Mouse (Mus musculus): ENCODE data around the gene Mov10. TPM values are rescaled to one million over a fixed set of nuclear protein-coding genes. Genes with fewer than 3 reads are reported as not detected.
"Not testable (repeated sequence)": the region's sequence is repeated elsewhere in the genome, so short reads cannot be mapped to it uniquely, and the experiment has no call there.

Mov10 gene
- polyA plus RNA-seq (2015; fragmentation: Nextera tagmentation; extraction: Ambion mirVana): 129 and 133 TPM in 2 replicates

DNA sequence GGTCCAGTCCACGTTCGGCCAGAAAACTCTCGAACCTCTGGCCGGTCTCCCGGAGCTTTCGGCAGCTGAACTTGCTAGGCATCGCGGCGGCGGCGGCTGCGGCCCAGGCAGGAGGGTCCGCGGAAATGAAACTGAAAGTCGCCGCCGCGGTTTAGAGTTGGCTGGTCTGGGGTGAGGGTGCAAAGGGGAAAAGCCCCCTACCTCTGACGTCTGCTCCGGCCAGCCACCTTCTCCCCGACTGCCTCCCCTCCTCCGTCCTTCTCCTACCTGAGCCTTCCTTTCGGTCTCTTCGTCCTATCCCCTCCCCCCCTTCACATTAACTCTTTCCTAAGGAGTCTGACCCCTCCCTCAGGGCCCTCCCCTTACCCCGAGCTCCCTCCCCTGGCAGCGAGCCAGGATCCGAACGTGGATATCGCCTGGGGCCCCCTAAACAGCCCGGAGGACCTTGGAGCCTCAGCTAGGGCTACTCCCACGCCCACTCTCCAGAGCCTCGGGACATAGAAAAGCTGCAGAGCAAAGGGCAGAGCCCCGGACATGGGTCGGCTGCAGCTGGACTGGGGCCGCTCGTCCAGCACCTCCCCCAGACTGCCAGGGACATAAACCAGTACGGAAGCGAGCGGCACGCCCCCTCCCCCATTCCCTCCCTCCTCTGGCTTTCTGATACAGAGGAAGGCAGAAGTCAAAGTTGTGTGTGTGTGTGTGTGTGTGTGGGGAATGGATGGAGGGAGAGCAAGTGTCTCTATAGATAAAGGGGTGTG is at the start of gene Mov10:
Mov10 (minus strand) TSS at position 573 of the 758 bp plus-strand sequence.
- Histone ChIP-seq H3K4me2 (replicated peaks) (peak within 1 kb of the TSS; percentile 69), H3K27ac (peak within 1 kb of the TSS; percentile 97)
- under 1% methylated on average over 40 of the region's 40 CpGs for WGBS

DNA sequence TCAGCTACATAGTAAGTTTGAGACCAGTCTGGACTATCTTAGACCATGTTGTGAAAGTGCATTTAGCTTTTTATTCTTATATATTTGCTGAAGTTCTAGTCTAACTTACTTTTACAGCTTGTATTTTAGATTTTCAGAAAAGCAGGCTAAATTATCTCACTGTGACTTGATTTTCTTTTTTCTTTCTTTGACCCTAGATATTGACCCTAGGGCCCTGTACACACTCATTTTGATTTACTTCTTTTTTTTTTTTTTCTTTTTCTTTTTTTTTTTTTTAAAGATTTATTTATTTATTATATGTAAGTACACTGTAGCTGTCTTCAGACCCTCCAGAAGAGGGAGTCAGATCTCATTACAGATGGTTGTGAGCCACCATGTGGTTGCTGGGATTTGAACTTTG is 48.3 kb upstream of the Mov10 start:
- not testable (repeated sequence) for H3K9me3 ChIP-seq; ATAC-seq; H3K4me1 ChIP-seq (replicated peaks); H3K27me3 ChIP-seq (replicated peaks); H3K9ac ChIP-seq; H3K36me3 ChIP-seq; H3K4me3 ChIP-seq (replicated peaks); H3K27ac ChIP-seq
- H3K4me2 ChIP-seq (replicated peaks): peak overlapping the region; percentile 68

More for the DNA sequence above, at the start of gene Mov10:
- Histone ChIP-seq H3K4me3 (replicated peaks) (peak within 1 kb of the TSS; percentile 90), H3K36me3 (peaks cover 6% of the 10 kb centered on the region; the same call in 1 of the 2 replicates), H3K27me3 (replicated peaks) (no peaks in the 10 kb centered on the region), H3K9me3 (no peaks in the 10 kb centered on the region), H3K4me1 (replicated peaks) (peaks cover 21% of the 10 kb centered on the region), H3K9ac (peak within 1 kb of the TSS; percentile 92)
- ATAC-seq: peak; percentile 92

DNA sequence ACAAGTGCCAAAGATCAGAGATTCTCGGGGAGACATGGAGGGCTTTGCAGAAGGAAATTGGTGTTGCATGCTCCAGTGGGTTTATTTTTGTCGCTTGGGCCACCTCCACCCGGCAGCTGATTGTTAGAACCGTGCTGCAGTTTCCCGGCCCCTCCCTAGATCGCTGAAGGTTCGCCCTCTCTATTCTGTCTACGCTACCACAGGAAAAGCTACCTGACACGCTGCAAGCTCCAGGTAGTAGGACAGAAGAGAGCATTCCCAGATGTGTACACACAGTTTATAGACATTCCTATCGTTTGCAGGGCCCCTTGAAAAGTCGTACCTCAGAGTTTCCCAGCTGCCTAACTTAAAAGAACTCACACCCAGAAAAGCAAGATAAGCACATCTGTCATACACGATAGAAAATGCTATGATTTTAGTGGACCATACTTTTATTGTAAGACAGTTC is 47.0 kb upstream of the Mov10 start:
- Histone ChIP-seq H3K4me2 (replicated peaks) (peak overlapping the region; percentile 68), H3K27me3 (replicated peaks) (no peaks in the 10 kb centered on the region), H3K36me3 (no peaks in the 10 kb centered on the region), H3K4me3 (replicated peaks) (peak overlapping the region; percentile 79), H3K9ac (peak overlapping the region; percentile 90), H3K27ac (peak overlapping the region; percentile 97), H3K4me1 (replicated peaks) (peaks cover 12% of the 10 kb centered on the region; the same call in 1 of the 2 replicates), H3K9me3 (no peaks in the 10 kb centered on the region)
- WGBS: 2% methylated on average over 12 of the region's 12 CpGs
- ATAC-seq: peak; percentile 49

DNA sequence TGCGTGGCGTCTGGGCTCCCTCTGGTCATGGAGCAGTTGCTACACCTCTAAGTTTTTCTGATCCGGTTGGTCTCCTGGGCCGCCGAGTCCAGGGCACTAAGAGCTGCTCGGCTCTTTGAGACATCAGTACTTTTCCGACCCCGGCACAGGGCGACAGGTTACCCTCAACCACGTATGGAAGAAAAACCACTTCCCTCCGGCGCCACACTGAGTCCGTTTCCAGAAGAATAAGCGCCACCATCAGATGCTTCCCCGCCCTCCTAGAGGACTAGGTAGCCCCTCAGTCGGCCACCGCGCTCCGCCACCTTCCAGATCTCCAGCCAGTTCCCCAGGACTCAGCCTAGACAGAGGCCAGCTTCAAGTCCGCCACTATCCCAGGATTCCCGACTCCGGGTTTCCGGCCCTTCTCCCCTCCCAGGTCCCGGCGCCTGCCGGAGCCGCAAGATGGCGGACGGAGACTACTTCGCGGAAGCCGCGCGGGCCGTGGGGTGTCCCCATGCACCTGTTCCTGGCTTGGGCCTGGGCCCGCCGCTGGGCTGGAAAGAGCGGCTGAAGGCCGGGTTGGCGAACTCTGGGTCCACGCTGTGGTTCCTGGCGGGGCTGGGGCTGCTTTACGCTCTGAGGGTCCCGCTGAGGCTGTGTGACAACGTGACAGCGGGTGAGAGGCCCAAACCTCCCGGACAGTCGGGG is 46.4 kb upstream of the Mov10 start:
- H3K4me3 ChIP-seq (replicated peaks): peak overlapping the region; percentile 79
- no peaks in the 10 kb centered on the region for H3K36me3 ChIP-seq
- H3K27ac ChIP-seq: peak overlapping the region; percentile 97
- peaks cover 12% of the 10 kb centered on the region; the same call in 1 of the 2 replicates for H3K4me1 ChIP-seq (replicated peaks)
- peak overlapping the region; percentile 90 for H3K9ac ChIP-seq
- peak; percentile 91 for ATAC-seq
- peak overlapping the region; percentile 68 for H3K4me2 ChIP-seq (replicated peaks)
- no peaks in the 10 kb centered on the region for H3K27me3 ChIP-seq (replicated peaks)
- WGBS: under 1% methylated on average over 48 of the region's 48 CpGs
- no peaks in the 10 kb centered on the region for H3K9me3 ChIP-seq

DNA sequence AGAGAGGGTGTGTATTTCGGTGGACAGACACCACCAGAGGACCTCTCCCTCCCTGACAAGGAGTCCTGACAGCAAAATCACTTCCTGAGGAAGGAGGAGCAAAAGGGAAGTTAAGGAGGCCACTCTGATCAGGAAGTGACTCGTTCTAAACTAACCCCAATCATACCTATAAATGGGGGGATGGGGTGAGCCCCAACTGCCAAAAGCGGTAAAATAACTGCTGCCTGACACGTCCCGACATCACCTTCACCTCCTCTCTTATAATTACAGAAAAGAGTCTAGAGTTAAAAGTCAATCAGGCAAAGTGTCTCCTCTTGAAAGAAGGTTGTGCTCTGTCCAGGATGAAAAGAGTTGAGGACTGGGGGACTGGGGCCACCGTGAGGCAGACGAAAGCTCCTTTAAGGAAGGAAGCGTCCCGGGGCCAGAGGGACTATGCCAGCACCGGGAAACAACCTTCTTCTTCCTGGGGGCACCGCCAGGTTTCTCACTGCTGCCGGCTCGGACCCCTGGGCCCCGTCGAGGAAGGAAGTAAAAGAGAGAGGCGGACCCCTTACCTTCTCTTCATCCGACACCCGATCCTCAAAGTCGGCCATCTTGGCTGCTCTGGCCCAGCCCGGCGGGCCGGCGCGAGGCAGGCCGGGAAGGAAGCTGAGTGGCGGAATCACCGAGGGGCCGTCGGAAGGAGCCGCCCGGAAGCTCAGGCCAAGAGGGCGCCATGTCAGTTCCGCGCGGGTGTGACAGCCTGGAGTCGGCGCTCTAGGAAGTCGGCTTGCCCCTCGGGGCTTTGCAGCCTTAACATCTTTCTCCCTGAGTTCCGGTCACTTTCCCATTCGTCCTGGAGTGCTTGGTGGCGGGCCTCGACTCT is 45.7 kb upstream of the Mov10 start, which contains the start of the genes St7l and Capza1:
St7l (plus strand) TSS at position 220 of the 865 bp plus-strand sequence.
Capza1 (minus strand) TSS at position 720 of the 865 bp plus-strand sequence.
- no peaks in the 10 kb centered on the region for H3K27me3 ChIP-seq (replicated peaks)
- ATAC-seq: peak; percentile 97

DNA sequence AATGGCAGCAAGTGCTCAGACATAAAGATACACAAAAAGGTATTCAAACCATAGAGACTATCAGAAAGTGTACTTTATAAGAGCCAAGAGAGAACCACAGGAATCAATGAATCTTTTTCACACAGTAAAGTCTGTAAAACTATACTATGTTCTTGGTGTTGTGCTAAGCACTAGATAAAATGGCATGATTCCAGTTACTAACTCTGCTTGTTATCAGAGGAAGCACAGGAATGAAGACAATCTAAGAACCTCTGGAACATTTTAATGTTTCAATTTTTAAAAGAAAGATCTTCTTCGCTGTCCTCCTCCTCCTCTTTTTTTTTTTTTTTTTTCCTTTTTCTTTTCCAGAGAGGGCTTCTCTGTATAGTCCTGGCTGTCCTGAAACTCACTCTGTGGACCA is 40.2 kb upstream of the Mov10 start:
- Histone ChIP-seq H3K4me1 (replicated peaks) (0 out of 2 replicates have a peak, but pooled peaks cover 5% of the 10 kb centered on the region), H3K4me2 (replicated peaks) (no peak overlapping the region), H3K36me3 (peaks cover 4% of the 10 kb centered on the region; the same call in 1 of the 2 replicates), H3K9me3 (no peaks in the 10 kb centered on the region), H3K27me3 (replicated peaks) (no peaks in the 10 kb centered on the region), H3K4me3 (replicated peaks) (no peak overlapping the region), H3K27ac (no peak overlapping the region), H3K9ac (no peak overlapping the region)
- ATAC-seq: no peak
- 88% methylated on average over 1 of the region's 1 CpGs for WGBS

More for the DNA sequence above, 45.7 kb upstream of the Mov10 start, which contains the start of the genes St7l and Capza1:
- H3K4me3 ChIP-seq (replicated peaks): peak within 1 kb of the TSS; percentile 79
- H3K36me3 ChIP-seq: no peaks in the 10 kb centered on the region
- H3K4me2 ChIP-seq (replicated peaks): peak within 1 kb of the TSS; percentile 68
- H3K27ac ChIP-seq: peak within 1 kb of the TSS; percentile 97
- under 1% methylated on average over 43 of the region's 43 CpGs for WGBS
- H3K9me3 ChIP-seq: no peaks in the 10 kb centered on the region
- peak within 1 kb of the TSS; percentile 90 for H3K9ac ChIP-seq
- H3K4me1 ChIP-seq (replicated peaks): peaks cover 12% of the 10 kb centered on the region; the same call in 1 of the 2 replicates

DNA sequence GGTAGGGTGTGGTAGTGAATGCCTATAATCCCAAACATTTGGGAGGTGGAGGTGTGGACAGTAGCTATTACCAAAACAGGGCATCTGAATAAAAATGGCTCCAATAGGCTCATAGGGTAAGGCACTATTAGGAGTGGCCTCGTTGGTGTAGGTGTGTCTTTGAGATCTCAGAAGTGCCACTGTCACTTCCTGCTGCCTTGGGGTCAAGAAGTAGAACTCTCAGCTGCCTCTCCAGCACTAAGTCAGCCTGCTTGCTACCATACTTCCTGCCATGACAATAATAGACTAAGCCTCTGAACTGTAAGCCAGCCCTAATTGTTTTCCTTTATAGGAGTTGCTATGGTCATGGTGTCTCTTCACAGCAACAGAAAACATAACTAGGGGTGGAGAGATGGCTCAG is 37.7 kb upstream of the Mov10 start:
- no peak for ATAC-seq
- H3K27ac ChIP-seq: no peak overlapping the region
- 57% methylated on average over 1 of the region's 1 CpGs for WGBS
- no peak overlapping the region for H3K9ac ChIP-seq
- H3K4me3 ChIP-seq (replicated peaks): no peak overlapping the region
- peaks cover 4% of the 10 kb centered on the region; the same call in 1 of the 2 replicates for H3K36me3 ChIP-seq
- no peaks in the 10 kb centered on the region for H3K27me3 ChIP-seq (replicated peaks)
- no peak overlapping the region for H3K4me2 ChIP-seq (replicated peaks)
- H3K9me3 ChIP-seq: no peaks in the 10 kb centered on the region
- 0 out of 2 replicates have a peak, but pooled peaks cover 2% of the 10 kb centered on the region for H3K4me1 ChIP-seq (replicated peaks)

DNA sequence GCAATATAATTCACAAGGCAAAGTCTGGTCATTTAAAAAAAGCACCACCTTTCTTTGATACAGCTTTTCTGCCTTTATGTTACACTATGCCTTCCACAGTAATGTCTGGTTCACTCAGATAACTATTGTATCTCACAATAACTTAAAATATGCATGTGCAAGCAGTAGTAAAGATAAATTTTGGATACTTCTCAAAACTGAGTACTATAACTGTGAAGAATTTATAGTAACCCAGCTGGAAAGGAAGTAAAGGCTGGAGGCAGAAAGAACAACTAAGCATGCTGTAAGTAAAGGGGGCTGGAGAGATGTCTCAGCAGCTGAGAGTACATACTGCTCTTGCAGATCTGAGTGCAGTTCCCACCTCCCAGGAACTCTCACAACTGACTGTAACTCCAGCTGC is 36.5 kb upstream of the Mov10 start:
- H3K27me3 ChIP-seq (replicated peaks): no peaks in the 10 kb centered on the region
- no peak overlapping the region for H3K9ac ChIP-seq
- H3K4me3 ChIP-seq (replicated peaks): no peak overlapping the region
- H3K36me3 ChIP-seq: peaks cover 4% of the 10 kb centered on the region; the same call in 1 of the 2 replicates
- no peak overlapping the region for H3K4me2 ChIP-seq (replicated peaks)
- no peaks in the 10 kb centered on the region for H3K4me1 ChIP-seq (replicated peaks)
- ATAC-seq: no peak
- no peak overlapping the region for H3K27ac ChIP-seq
- H3K9me3 ChIP-seq: no peaks in the 10 kb centered on the region

DNA sequence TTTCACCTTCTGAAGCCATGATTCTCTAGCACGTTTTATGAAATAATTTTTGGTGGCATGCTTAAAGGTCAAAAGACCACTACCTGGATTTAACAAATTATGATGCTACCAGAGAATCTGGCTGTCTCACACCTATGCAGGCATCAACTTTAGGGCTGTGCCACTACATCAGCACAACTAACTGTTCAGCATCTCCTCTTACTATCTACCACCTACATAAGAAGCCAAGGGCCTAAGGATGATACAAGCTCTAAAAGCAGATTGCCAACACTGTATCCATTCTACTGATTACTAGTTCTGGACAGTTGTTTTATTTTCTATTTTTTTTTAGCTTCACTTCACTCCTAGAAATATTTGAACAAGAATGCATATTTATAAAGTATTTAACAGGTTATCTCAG is 36.1 kb upstream of the Mov10 start:
- H3K9me3 ChIP-seq: no peaks in the 10 kb centered on the region
- no peak overlapping the region for H3K4me2 ChIP-seq (replicated peaks)
- 92% methylated on average over 1 of the region's 1 CpGs for WGBS
- H3K36me3 ChIP-seq: peaks cover 4% of the 10 kb centered on the region; the same call in 1 of the 2 replicates
- no peaks in the 10 kb centered on the region for H3K27me3 ChIP-seq (replicated peaks)
- H3K4me3 ChIP-seq (replicated peaks): no peak overlapping the region
- ATAC-seq: no peak
- no peak overlapping the region for H3K27ac ChIP-seq
- H3K4me1 ChIP-seq (replicated peaks): no peaks in the 10 kb centered on the region
- H3K9ac ChIP-seq: no peak overlapping the region

DNA sequence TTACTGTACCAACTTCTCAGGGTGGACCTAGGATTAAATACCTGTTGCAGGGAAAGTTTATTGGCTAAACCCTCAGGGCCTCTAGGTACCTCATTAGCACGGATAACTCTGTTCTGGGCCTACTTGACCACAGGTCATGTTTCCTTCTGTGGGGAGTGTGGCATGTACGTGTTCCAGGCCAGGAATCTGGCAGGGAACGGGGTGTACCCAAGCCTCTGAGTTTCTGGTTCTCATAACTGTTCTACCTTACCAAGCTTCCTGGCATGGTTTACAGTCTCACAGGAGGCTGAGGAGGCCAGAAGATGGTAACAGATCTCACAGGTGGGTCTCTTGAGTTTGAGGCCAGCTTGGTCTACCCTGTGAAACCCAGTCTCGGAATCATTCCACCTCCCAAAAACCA is 28.2 kb upstream of the Mov10 start:
- Histone ChIP-seq H3K27me3 (replicated peaks) (no peaks in the 10 kb centered on the region), H3K27ac (no peak overlapping the region), H3K4me2 (replicated peaks) (no peak overlapping the region), H3K4me1 (replicated peaks) (no peaks in the 10 kb centered on the region), H3K9ac (no peak overlapping the region), H3K4me3 (replicated peaks) (no peak overlapping the region), H3K36me3 (0 out of 2 replicates have a peak, but pooled peaks cover 5% of the 10 kb centered on the region), H3K9me3 (no peaks in the 10 kb centered on the region)
- 89% methylated on average over 4 of the region's 4 CpGs for WGBS
- ATAC-seq: no peak

DNA sequence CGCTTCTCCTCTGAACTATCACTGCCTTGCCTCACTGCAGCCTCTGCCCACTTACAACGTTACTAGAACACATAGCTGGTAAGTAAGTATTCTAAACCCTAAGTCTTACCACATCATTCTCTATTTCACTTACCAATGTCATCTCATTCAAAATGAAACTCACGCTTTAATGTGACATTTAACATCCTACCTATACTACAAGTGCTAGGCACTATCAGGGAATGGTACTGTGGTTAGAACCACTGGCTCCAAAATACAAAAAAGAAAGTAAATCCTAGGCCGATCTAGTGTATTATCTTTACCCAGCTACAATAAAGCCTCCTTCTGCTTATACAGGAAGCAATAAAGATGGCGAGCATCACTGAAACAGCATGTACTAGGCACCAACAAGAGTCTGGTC is 22.7 kb upstream of the Mov10 start:
- Histone ChIP-seq H3K36me3 (peaks cover 14% of the 10 kb centered on the region; the same call in 1 of the 2 replicates), H3K9ac (no peak overlapping the region), H3K27ac (no peak overlapping the region), H3K4me1 (replicated peaks) (no peaks in the 10 kb centered on the region), H3K9me3 (no peaks in the 10 kb centered on the region), H3K4me2 (replicated peaks) (no peak overlapping the region), H3K4me3 (replicated peaks) (no peak overlapping the region), H3K27me3 (replicated peaks) (no peaks in the 10 kb centered on the region)
- ATAC-seq: no peak
- 93% methylated on average over 5 of the region's 5 CpGs for WGBS
